Mouse (Mus musculus): Measurements from ENCODE around the gene Ebpl. TPM values are rescaled to one million over a fixed set of nuclear protein-coding genes. Genes with fewer than 3 reads are reported as not detected.
"Not testable (repeated sequence)": the region's sequence is repeated elsewhere in the genome, so short reads cannot be mapped to it uniquely, and the experiment has no call there.

The Ebpl gene
- polyA plus RNA-seq, 1 experiment, result 0.85 TPM

DNA sequence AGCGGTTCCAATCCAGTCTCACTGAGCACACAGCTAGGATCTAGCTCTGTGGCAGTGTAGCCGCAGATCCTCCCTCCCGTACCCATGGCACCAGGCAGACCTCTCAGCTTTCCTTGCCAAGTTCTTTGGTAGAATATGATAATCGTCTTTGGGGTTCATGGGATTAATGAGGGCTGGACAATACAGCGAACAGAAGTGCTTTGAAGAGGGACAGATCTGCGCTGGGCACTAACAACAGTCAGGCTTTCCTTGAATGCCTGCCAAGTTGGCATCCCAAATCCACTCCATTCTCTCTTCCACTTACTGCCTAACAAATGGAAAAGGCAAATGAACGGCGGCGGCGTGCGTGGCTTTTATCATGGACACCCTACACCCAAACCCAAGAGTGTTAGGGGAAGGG, 29.6 kb downstream of the Ebpl start:
- Histone ChIP-seq H3K4me1 (peaks cover 28% of the 10 kb centered on the region), H3K27me3 (replicated peaks) (peaks cover 10% of the 10 kb centered on the region), H3K4me3 (replicated peaks) (no peak overlapping the region), H3K9me3 (peaks cover 1% of the 10 kb centered on the region; the same call in 1 of the 2 replicates), H3K36me3 (replicated peaks; ENCODE audit: low read length) (peaks cover 4% of the 10 kb centered on the region)
- no peak for TF ChIP-seq FLI1 (IDR thresholded peaks at IDR 0.05; ENCODE audit: low read length)

DNA sequence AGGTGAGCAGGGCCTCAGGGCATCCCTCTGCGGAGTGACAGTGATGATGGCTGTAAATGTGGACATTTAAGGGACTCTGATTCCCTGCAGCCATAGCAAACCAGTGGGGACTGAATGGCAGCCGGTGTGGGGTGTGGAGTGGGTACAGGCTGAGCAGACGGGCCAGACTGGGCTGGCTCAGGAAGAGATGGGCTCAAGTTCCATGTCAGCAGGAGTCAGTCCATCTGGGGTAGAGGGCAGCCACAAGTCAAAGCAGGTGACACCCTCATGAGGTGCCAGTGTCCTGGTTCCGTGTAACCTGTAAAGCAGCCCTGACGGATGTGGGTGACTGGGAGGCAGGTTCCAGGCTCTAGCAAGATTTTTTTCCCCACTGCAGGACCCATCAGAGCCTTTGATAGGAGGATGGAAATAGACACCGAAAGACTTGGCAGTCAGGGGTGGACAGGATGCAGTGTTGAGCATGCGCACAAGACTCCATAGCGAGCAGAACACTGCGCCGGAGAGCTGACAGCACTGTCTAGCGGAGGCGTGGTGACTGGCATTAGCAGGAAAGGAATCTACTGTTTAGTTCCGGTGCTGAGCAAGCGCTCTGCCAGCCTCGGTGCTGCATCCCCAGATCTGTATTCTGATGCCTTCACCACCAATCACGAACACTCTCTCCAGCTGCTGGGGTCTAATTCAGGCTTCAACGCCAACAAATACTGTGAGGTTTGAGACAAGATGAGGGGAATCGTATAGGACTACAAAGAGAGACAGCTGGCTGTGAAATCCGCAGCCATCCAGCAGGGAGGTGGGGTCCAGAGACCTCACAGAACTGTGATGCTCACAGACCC, 32.4 kb downstream of the Ebpl start:
- Histone ChIP-seq H3K27me3 (replicated peaks) (peaks cover 10% of the 10 kb centered on the region), H3K36me3 (replicated peaks; ENCODE audit: low read length) (no peaks in the 10 kb centered on the region), H3K4me1 (peaks cover 24% of the 10 kb centered on the region), H3K9me3 (peaks cover 4% of the 10 kb centered on the region), H3K4me3 (replicated peaks) (peak overlapping the region; percentile 85)
- TF ChIP-seq FLI1 (IDR thresholded peaks at IDR 0.05; ENCODE audit: low read length), result no peak
- TF ChIP-seq GATA1 (IDR thresholded peaks at IDR 0.05; ENCODE audit: borderline replicate concordance, low read length), result no peak

DNA sequence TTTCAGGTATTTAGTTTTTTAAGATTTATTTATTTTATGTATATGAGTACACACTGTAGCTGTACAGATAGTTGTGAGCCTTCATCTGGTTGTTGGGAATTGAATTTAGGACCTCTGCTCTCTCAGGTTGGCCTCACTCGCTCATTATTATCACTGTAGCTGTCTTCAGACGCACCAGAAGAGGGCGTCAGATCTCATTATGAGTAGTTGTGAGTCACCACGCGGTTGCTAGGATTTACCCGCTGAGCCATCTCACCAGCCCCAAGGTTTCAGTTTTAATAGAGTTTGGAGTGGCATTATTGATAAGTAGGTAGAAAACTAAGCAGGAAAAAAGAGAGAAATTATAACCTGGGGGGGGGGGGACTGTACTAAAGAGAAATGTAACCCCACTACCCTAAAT, 33.2 kb downstream of the Ebpl start:
- H3K36me3 ChIP-seq (replicated peaks; ENCODE audit: low read length); H3K4me3 ChIP-seq (replicated peaks): not testable (repeated sequence)
- Histone ChIP-seq H3K4me1 (peaks cover 25% of the 10 kb centered on the region), H3K27me3 (replicated peaks) (peaks cover 10% of the 10 kb centered on the region), H3K9me3 (peaks cover 11% of the 10 kb centered on the region)

DNA sequence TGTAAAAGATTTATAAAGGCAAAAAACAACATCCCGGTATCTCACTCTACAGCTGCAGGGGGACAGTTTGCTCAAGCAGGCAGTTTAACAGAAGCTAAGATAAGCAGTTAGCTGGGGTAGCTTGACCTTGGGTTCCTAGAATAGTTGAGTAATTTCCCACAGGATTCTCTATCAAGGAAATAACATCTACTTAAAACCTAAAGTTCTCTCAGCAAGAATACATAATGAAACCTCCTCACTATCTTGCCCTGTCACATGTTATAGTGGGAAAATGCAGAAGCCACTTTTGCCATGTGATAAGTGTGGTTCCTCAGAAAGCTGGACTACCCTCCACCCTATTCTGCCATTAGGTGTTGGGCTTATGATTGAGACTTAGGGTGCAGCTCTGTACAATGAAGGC, 37.5 kb downstream of the Ebpl start:
- peaks cover 21% of the 10 kb centered on the region for H3K4me1 ChIP-seq
- H3K27me3 ChIP-seq (replicated peaks), result no peaks in the 10 kb centered on the region
- H3K4me3 ChIP-seq (replicated peaks), result no peak overlapping the region
- TF ChIP-seq GATA1 (IDR thresholded peaks at IDR 0.05; ENCODE audit: borderline replicate concordance, low read length) (no peak), FLI1 (IDR thresholded peaks at IDR 0.05; ENCODE audit: low read length) (no peak)
- H3K36me3 ChIP-seq (replicated peaks; ENCODE audit: low read length), result no peaks in the 10 kb centered on the region
- H3K9me3 ChIP-seq, result peaks cover 17% of the 10 kb centered on the region

DNA sequence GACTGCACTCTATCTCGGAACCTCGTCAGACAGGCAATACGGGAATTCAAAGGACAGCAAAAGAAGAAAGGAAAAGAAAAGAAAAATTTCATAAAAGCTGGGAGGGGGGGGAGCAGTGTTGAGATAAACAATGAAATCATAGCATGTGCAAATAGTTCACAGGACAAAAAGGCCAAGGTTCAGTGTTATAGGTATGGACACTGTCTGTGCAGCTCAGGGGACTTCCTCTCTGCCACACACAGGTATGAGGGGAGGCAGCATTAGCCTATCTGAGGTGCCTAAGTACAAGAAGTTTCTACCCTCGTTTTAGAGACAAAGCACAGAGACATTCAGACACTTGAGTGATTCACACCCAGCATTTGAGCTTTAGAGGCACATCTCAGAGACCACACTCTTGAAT, 39.0 kb downstream of the Ebpl start:
- H3K9me3 ChIP-seq, result peaks cover 17% of the 10 kb centered on the region
- no peaks in the 10 kb centered on the region for H3K36me3 ChIP-seq (replicated peaks; ENCODE audit: low read length)
- peaks cover 4% of the 10 kb centered on the region for H3K27me3 ChIP-seq (replicated peaks)
- no peak overlapping the region for H3K4me3 ChIP-seq (replicated peaks)
- peaks cover 24% of the 10 kb centered on the region for H3K4me1 ChIP-seq
- TF ChIP-seq FLI1 (IDR thresholded peaks at IDR 0.05; ENCODE audit: low read length) (no peak), GATA1 (IDR thresholded peaks at IDR 0.05; ENCODE audit: borderline replicate concordance, low read length) (no peak)

DNA sequence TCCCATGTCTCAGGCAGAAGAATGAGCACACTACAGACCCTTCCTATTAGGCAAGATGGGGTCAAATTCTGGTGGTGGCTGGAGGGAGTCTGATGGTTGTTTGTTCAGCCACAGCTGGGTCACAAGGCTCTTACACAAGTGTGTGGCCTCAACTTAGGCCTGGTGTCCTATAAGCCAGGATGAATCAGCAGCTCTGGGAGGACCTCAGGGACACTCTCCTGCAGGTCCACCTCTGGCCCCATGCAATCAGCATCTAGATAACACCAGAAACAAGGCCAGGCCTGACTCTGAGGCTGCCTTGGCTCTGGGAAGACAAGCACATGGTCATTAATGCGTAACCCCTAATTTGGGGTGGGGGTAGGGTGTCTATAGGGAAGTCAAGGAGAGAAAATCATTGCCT, 39.5 kb downstream of the Ebpl start:
- peaks cover 7% of the 10 kb centered on the region for H3K27me3 ChIP-seq (replicated peaks)
- H3K36me3 ChIP-seq (replicated peaks; ENCODE audit: low read length), result no peaks in the 10 kb centered on the region
- peaks cover 24% of the 10 kb centered on the region for H3K4me1 ChIP-seq
- H3K9me3 ChIP-seq, result peaks cover 17% of the 10 kb centered on the region
- H3K4me3 ChIP-seq (replicated peaks), result no peak overlapping the region
- TF ChIP-seq GATA1 (IDR thresholded peaks at IDR 0.05; ENCODE audit: borderline replicate concordance, low read length) (no peak), FLI1 (IDR thresholded peaks at IDR 0.05; ENCODE audit: low read length) (no peak)

DNA sequence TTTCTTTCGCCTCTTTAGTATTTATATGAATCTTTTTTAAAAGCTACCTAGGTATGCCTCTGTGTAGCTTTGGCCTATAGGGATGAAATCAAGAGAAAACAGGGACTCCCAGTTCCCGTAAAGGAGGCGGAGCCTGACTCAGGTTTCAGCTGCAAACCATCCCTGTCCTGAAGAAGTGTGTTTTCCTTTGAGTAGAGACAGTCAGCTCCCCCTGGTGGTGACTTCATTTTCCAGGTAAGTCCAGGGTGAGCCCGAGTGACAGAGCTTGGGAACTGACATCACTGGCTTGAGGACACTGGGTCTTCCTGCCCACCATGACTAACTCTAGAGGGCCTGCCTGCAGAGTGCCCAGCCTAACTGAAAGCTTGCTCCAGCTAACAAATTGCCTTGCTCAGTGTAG, 43.4 kb downstream of the Ebpl start:
- no peaks in the 10 kb centered on the region for H3K36me3 ChIP-seq (replicated peaks; ENCODE audit: low read length)
- no peak for TF ChIP-seq GATA1 (IDR thresholded peaks at IDR 0.05; ENCODE audit: borderline replicate concordance, low read length)
- no peak for TF ChIP-seq FLI1 (IDR thresholded peaks at IDR 0.05; ENCODE audit: low read length)
- peaks cover 14% of the 10 kb centered on the region for H3K27me3 ChIP-seq (replicated peaks)
- H3K4me3 ChIP-seq (replicated peaks), result peak overlapping the region; percentile 7
- peaks cover 20% of the 10 kb centered on the region for H3K4me1 ChIP-seq
- H3K9me3 ChIP-seq, result peaks cover 6% of the 10 kb centered on the region

DNA sequence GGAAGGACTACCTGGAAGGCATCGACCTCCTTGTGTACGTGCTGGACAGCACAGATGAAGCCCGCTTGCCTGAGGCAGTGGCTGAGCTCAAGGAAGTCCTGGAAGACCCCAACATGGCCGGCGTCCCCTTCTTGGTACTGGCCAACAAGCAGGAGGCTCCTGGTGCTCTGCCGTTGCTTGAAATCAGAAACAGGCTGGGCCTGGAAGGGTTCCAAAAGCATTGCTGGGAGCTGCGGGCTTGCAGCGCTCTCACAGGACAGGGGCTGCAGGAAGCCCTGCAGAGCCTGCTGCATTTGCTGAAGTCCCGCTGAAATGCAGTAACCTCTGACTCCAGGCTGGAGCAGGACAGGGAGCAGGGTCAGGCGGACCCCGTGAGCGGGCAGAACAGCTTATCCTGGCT, 49.3 kb downstream of the Ebpl start:
- H3K4me3 ChIP-seq (replicated peaks), result peak overlapping the region; percentile 86

DNA sequence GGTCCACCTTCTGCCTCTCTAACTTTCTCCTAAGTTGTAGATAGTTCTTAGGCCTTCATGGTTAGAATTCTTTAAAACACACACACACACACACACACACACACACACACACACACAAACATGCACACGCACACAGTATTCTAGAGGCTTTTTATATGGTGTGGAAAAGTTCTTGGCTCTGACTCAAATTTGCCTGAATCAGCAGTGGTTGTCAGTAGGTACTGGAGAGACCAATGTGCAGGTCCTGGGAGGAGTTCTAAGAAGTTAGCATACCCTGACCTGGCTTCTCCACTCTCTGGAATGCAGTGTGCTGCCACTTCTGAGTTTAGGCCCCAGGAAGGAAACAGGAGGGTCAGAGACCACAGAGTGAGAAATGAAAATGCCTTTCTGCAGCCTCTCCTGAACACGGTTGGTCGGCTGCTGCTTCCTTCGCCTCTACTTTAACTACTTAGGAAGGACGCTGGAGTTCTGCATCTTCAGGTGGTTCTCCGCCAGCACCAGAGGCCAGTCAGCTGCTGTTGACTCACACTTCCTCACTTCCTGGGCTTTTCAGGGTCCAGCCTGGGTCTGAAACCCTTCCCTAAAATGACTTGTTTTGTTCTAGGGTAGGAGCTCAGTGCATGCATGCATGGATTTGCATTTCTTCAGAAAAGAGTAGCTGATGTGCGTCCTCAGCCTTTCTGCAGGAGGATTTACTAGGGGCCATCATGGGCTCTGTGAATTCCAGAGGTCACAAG, 50.0 kb downstream of the Ebpl start:
- H3K36me3 ChIP-seq (replicated peaks; ENCODE audit: low read length), result no peaks in the 10 kb centered on the region
- H3K9me3 ChIP-seq, result peaks cover 9% of the 10 kb centered on the region
- H3K4me1 ChIP-seq, result peaks cover 44% of the 10 kb centered on the region
- TF ChIP-seq FLI1 (IDR thresholded peaks at IDR 0.05; ENCODE audit: low read length), result no peak
- no peak for TF ChIP-seq GATA1 (IDR thresholded peaks at IDR 0.05; ENCODE audit: borderline replicate concordance, low read length)
- peak overlapping the region; percentile 86 for H3K4me3 ChIP-seq (replicated peaks)
- H3K27me3 ChIP-seq (replicated peaks), result peaks cover 6% of the 10 kb centered on the region

More for the DNA sequence above, 49.3 kb downstream of the Ebpl start:
- Histone ChIP-seq H3K9me3 (peaks cover 4% of the 10 kb centered on the region), H3K4me1 (peaks cover 44% of the 10 kb centered on the region), H3K27me3 (replicated peaks) (peaks cover 12% of the 10 kb centered on the region), H3K36me3 (replicated peaks; ENCODE audit: low read length) (no peaks in the 10 kb centered on the region)
- TF ChIP-seq GATA1 (IDR thresholded peaks at IDR 0.05; ENCODE audit: borderline replicate concordance, low read length) (no peak), FLI1 (IDR thresholded peaks at IDR 0.05; ENCODE audit: low read length) (no peak)

DNA sequence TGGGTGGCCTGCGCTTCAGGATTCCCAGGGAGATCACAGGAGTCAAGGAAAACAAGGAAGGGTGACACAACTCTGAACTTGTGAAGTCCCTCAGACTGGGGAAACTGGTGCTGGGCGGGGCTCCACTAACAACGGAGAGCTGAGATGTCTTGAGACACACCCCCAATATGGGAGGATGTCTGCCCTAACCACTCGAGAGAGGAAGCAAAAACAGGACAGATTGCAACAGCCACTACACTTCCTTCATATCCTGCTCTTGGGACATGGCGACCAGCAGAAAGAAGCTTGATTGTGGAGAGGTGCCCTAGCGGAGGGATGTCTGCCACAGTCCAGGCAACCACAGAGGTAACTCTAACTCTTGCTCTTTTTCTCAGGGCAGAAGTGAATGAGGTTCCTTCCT, 50.6 kb downstream of the Ebpl start, which contains the start of gene Arl11:
Gene Arl11 (plus strand): TSS at position 161 of the 400 bp plus-strand sequence.
- Histone ChIP-seq H3K36me3 (replicated peaks; ENCODE audit: low read length) (no peaks in the 10 kb centered on the region), H3K27me3 (replicated peaks) (peaks cover 7% of the 10 kb centered on the region), H3K4me1 (peaks cover 44% of the 10 kb centered on the region), H3K4me3 (replicated peaks) (peak within 1 kb of the TSS; percentile 86), H3K9me3 (peaks cover 12% of the 10 kb centered on the region)
- no peak for TF ChIP-seq GATA1 (IDR thresholded peaks at IDR 0.05; ENCODE audit: borderline replicate concordance, low read length)
- TF ChIP-seq FLI1 (IDR thresholded peaks at IDR 0.05; ENCODE audit: low read length), result no peak

All from megakaryocyte, embryonic 14.5 days (primary cell).